Mouse (Mus musculus) kidney, adult 2 months (tissue): ENCODE measurements around the gene Ppp1cc.
"Not testable (repeated sequence)": the region's sequence is repeated elsewhere in the genome, so short reads cannot be mapped to it uniquely, and the experiment has no call there.

ENCODE experiments used
- CTCF ChIP-seq: fragments of 200-500 bp; conservative IDR thresholded peaks from 2 replicates; pipeline ENCODE4 v1.5.1; 2011; ENCODE audit warnings: low read depth, mild to moderate bottlenecking, control low read depth, low read length, moderate library complexity, mixed read lengths; ENCODE audit not compliant: insufficient read depth, insufficient read length
- POLR2A ChIP-seq: fragments of 200-500 bp; IDR thresholded peaks from one replicate; pipeline ENCODE4 v1.6.1; 2011; ENCODE audit warnings: low read depth, low read length, control low read depth

DNA sequence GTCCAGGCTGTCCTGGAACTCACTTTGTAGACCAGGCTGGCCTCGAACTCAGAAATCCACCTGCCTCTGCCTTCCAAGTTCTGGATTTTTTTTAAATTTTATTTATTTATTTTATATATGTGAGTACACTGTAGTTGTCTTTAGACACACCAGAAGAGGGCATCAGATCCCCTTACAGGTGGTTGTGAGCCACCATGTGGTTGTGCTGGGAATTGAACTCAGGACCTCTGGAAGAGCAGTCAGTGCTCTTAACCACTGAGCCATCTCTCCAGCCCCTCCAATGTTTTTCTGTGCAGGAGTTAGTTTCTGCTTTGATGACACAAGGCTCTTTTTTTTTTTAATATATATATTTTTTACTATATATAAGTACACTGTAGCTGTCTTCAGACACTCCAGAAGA lies 54.7 kb downstream of the Ppp1cc start:
- TF ChIP-seq POLR2A, CTCF: not testable (repeated sequence)
